Mouse (Mus musculus): ENCODE measurements around the gene Eya4.

DNA sequence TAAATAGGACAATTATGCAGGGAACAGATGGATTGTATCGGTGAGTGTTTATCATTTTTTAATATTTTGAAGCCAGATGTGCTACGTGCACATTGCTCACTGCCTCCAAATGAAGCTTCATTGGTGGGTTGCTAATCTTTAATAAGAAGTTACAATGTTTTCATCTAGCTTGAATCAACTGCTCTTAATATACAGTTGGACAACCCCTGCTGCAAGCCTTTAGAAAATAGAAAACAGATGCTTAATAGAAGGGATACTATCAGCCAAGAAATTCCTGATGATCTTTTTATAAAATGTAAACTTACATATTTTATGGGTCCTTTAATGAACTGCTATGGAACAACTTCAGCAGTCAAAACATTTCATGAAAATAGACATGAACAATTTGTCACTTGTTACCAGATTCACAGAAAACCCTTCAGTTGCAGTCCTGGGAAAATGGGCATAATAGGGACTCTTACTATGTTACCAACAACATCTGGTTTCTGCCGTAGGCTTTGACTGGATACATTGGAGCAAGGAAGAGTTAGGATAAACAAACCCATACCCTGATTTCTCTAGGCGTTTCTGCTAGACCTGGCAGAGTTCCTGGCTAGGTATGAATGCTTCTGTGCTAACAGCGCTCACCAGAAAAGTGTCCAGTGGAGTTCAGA, 290.4 kb downstream of the Eya4 start:
- no peak for TF ChIP-seq POLR2A (IDR thresholded peaks at IDR 0.05; ENCODE audit: insufficient read depth, low read length)
- no peak for TF ChIP-seq CTCF (IDR thresholded peaks at IDR 0.05; ENCODE audit: low read depth, low read length)

Data from ES-Bruce4 (cell line).